Mouse (Mus musculus): Measurements from ENCODE around the gene D930007J09Rik. TPM values are rescaled to one million over a fixed set of nuclear protein-coding genes. Genes with fewer than 3 reads are reported as not detected.

Gene D930007J09Rik
- 1 to 10 TPM in 1 of 2 experiments, not detected in 1; 1.9 TPM for polyA plus RNA-seq (2017; shearing (Covaris generic))

GRCm38 (mm10) chr13:32802259-32803081, at the start of gene D930007J09Rik:
TSS of gene D930007J09Rik (minus strand) at chr13:32802849.

GRCm38 (mm10) chr13:32850668-32851404, 48.2 kb upstream of the D930007J09Rik start, which contains the start of gene Serpinb1a:
TSS of gene Serpinb1a (minus strand) at chr13:32851185.

DNA sequence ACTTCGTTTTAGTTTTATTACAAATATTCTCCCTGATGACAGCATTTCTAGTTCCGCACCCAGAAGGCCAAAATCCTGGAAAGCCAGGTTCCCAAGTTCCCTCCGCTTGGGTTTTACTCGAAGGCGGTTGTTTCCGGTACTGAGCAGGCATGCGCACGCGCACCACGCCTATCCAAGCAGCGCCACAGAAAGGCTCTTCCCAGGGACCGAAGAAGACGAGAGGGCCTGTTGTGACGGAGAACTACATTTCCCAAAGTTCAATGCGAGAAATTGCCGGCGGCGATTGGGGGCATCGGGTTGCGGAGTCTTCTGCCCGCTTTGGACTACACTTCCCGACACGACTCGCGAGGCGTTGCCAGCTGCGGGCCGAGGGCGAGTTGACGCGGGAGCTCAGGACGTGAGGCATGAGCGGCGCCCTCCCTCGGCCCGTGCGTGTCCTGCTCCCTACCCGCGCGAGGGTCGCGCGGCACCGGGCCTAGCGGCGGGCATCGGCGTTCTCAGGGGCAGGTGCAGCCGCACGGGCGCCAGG, 892 bp downstream of the D930007J09Rik start, which contains the start of gene Wrnip1:
TSS of gene Wrnip1 (plus strand) at position 346 of the 529 bp plus-strand sequence.

GRCm38 (mm10) chr13:32783816-32784215, 18.8 kb downstream of the D930007J09Rik start, which contains the start of gene Mylk4:
TSS of gene Mylk4 (minus strand) at chr13:32783954.

Other genes starting within 250 kb of the D930007J09Rik start
- under 1 TPM in 1 of 2 experiments, not detected in 1; 0.21 TPM for gene Mylk4, start 18.9 kb downstream of the D930007J09Rik start, polyA plus RNA-seq (2017; shearing (Covaris generic))
- gene Wrnip1, start 811 bp downstream of the D930007J09Rik start, polyA plus RNA-seq (2017; shearing (Covaris generic)): 10 to 100 TPM; 45.9 to 81.8 TPM
- 1 to 10 TPM; 3.1 to 6.0 TPM for gene Serpinb1a, start 48.3 kb upstream of the D930007J09Rik start, polyA plus RNA-seq (2017; shearing (Covaris generic))
- gene Serpinb1c, start 95.4 kb upstream of the D930007J09Rik start, polyA plus RNA-seq (2017; shearing (Covaris generic)): not detected
- 10 to 100 TPM; 15.8 to 20.9 TPM for gene Serpinb6b, start 162.4 kb upstream of the D930007J09Rik start, polyA plus RNA-seq (2017; shearing (Covaris generic))
- gene Serpinb9, start 200.4 kb upstream of the D930007J09Rik start, polyA plus RNA-seq (2017; shearing (Covaris generic)): 10 to 100 TPM; 19.9 TPM
- not detected for gene Serpinb9b, start 224.6 kb upstream of the D930007J09Rik start, polyA plus RNA-seq (2017; shearing (Covaris generic))